Mouse (Mus musculus) liver, postnatal 0 days (tissue): ENCODE data around the gene Tmem54.

Experiments
- CTCF ChIP-seq: sonication (generic); IDR thresholded peaks from 2 replicates; pipeline ENCODE4 v1.5.1; 2016; ENCODE audit warnings: antibody characterized with exemption, low read depth
- EP300 ChIP-seq: IDR thresholded peaks from 2 replicates; pipeline ENCODE4 v1.6.1; 2016; ENCODE audit warnings: antibody characterized with exemption, low read depth, mild to moderate bottlenecking

GRCm38 (mm10) chr4:129130755-129131303, 25.5 kb downstream of the Tmem54 start:
- TF ChIP-seq CTCF (no peak), EP300 (no peak)
